Mouse (Mus musculus) urinary bladder, postnatal 10 days (tissue): ENCODE measurements around the gene 5730455P16Rik.
"Not testable (repeated sequence)": the region's sequence is repeated elsewhere in the genome, so short reads cannot be mapped to it uniquely, and the experiment has no call there.

ENCODE experiments used
- DNase-seq: peaks from one replicate; pipeline ENCODE4 v3.0.0; 2022; ENCODE audit warnings: low spot score

The 5730455P16Rik gene

GRCm38 (mm10) chr11:80378452-80379068, 726 bp upstream of the 5730455P16Rik start:
- not testable (repeated sequence) for DNase-seq

GRCm38 (mm10) chr11:80376651-80377050, 1.2 kb downstream of the 5730455P16Rik start:
- no peak for DNase-seq

- no peak for DNase-seq
Observed at GRCm38 (mm10) chr11:80368949-80369348, 8.9 kb downstream of the 5730455P16Rik start.

GRCm38 (mm10) chr11:80354832-80355231, 23.0 kb downstream of the 5730455P16Rik start:
- DNase-seq, result no peak

- DNase-seq, result peak; percentile 51
Observed at GRCm38 (mm10) chr11:80351832-80352430, 25.9 kb downstream of the 5730455P16Rik start.

- no peak for DNase-seq
Observed at GRCm38 (mm10) chr11:80342482-80342881, 35.4 kb downstream of the 5730455P16Rik start.

GRCm38 (mm10) chr11:80336351-80336730, 41.5 kb downstream of the 5730455P16Rik start:
- no peak for DNase-seq

GRCm38 (mm10) chr11:80335609-80336350, 42.1 kb downstream of the 5730455P16Rik start:
- no peak for DNase-seq

GRCm38 (mm10) chr11:80332709-80333400, 45.0 kb downstream of the 5730455P16Rik start:
- no peak for DNase-seq

- no peak for DNase-seq
Observed at GRCm38 (mm10) chr11:80324636-80325035, 53.2 kb downstream of the 5730455P16Rik start.

- no peak for DNase-seq
Observed at GRCm38 (mm10) chr11:80323255-80323654, 54.6 kb downstream of the 5730455P16Rik start.

GRCm38 (mm10) chr11:80315743-80316639, 61.8 kb downstream of the 5730455P16Rik start:
- DNase-seq, result no peak

GRCm38 (mm10) chr11:80313944-80314343, 63.9 kb downstream of the 5730455P16Rik start:
- no peak for DNase-seq

- DNase-seq, result no peak
Observed at GRCm38 (mm10) chr11:80313462-80313861, 64.4 kb downstream of the 5730455P16Rik start.

- no peak for DNase-seq
Observed at GRCm38 (mm10) chr11:80312565-80312964, 65.3 kb downstream of the 5730455P16Rik start.

- no peak for DNase-seq
Observed at GRCm38 (mm10) chr11:80312049-80312448, 65.8 kb downstream of the 5730455P16Rik start.

- no peak for DNase-seq
Observed at GRCm38 (mm10) chr11:80311271-80311670, 66.6 kb downstream of the 5730455P16Rik start.
